Mouse (Mus musculus): ENCODE measurements around the gene Lrrc10b.

Gene Lrrc10b

DNA sequence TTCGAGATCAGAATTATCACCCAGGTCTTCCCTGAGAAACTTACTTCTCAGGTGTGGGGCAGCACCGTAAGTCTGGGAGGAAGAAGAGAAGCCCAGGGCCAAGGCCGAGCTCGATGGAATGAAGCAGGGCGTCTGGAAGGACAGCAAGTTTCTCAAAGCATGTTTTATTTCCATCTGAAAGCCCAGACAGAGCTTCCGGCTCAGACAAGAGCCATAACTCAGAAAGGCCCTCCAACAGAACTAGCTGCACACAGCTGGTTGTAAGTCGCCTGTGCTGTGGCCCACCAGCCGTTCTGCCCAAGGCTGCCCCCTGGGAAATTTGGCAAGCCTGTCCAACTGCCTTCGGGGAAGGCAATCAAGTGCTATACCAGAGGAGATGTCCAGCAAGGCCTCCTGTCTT is 29.8 kb downstream of the Lrrc10b start:
- POLR2A ChIA-PET: no interaction called here

DNA sequence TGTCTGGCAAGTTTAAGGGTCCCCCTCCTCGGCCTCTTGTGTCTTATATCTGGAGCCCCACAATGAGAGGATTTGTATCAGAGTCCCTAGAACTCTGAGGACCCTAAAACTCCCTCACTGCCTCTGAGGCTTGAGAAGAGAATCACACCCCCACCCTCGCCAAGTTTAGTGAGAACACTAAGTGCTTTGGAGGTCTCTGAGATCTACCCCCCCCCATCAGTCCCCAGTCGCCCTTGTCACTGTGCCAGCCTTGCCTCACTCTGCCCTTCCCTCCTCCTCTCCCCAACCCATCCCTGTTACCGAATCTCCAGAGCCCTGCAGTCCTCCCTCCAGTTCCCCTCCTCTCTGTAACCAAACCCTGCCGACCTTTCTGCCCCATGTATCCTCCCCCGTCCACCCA is 30.5 kb downstream of the Lrrc10b start:
- ChIA-PET POLR2A (interaction anchor here in 1 of 4 experiments (0.9 kb wide), 1 partner anchor 10 kb away, joined by 3 read pairs; no protein-coding TSS in a partner anchor), CTCF (interaction anchor here in 3 of 4 experiments (0.6 to 1.0 kb wide), 4 partner anchors 60 to 1151 kb away, joined by 3 to 4 read pairs (median 4); no protein-coding TSS in a partner anchor)

More for the DNA sequence above, 29.8 kb downstream of the Lrrc10b start:
- CTCF ChIA-PET: interaction anchor here in 1 of 4 experiments (1.0 kb wide), 2 partner anchors 59 to 87 kb away, joined by 3 to 4 read pairs; no protein-coding TSS in a partner anchor

DNA sequence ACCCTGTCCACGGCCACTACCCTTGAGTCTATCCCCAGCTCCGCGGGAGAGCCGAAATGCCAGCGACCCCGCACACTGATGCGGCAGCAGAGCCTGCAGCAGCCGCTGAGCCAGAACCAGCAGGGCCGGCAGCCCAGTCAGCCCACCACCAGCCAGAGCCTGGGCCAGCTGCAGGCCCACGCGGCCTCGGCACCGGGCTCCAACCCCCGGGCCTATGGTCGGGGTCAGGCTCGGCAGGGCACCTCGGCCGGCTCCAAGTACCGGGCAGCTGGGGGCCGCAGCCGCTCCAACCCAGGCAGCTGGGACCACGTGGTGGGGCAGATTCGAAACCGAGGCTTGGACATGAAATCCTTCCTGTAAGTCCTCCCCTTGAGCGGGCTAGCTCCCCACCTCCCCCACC is 31.0 kb downstream of the Lrrc10b start:
- POLR2A ChIA-PET: interaction anchor here in 2 of 4 experiments (0.9 to 2.0 kb wide), 4 partner anchors 9 to 94 kb away, joined by 3 to 5 read pairs (median 3); no protein-coding TSS in a partner anchor
- CTCF ChIA-PET: interaction anchor here in 3 of 4 experiments (0.6 to 1.5 kb wide), 6 partner anchors 10 to 1151 kb away, joined by 3 to 6 read pairs (median 4); no protein-coding TSS in a partner anchor

DNA sequence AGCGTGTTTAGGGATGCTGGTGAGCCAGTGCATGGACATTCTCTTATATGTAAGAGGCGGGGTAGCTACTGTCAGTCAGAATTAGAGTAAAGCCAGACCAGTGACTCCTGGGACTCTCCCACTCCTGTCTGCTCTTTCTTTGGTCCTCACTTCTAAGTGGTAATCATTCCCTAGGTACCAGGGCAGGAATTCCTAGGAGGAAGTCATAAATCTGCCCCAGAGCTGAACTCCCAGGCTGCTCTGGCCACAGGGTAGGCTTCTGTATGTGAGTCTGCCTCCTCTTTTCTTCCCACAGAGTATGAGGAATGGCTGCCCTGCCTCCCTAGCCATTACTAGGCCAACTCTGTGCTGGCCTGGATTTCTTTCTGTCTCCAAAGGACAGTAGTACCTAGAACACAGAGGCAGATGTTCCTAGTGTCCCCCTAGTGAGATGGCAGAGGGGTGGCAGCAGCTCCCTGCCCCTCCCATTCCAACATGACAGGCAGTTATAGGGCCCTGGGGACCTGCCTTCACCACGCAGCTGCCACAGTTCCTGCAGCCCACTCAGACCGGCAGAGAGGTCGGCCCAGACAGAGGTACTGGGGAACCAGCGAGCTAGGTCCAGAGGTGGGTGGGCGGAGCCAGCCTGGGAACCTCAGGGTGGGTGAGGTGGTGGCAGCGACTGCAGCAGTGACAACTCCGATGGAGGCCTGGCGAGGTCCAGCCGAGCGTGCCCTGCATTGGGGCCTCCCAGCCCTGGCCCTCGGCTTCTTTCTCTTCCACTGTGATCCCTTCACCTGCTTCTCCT is 31.6 kb downstream of the Lrrc10b start:
- POLR2A ChIA-PET: interaction anchor here in 3 of 4 experiments (0.6 to 2.0 kb wide), 5 partner anchors 9 to 204 kb away, joined by 3 to 5 read pairs (median 3); no protein-coding TSS in a partner anchor
- CTCF ChIA-PET: interaction anchor here in 3 of 4 experiments (0.5 to 1.5 kb wide), 7 partner anchors 10 to 160 kb away, joined by 3 to 6 read pairs (median 3); no protein-coding TSS in a partner anchor

DNA sequence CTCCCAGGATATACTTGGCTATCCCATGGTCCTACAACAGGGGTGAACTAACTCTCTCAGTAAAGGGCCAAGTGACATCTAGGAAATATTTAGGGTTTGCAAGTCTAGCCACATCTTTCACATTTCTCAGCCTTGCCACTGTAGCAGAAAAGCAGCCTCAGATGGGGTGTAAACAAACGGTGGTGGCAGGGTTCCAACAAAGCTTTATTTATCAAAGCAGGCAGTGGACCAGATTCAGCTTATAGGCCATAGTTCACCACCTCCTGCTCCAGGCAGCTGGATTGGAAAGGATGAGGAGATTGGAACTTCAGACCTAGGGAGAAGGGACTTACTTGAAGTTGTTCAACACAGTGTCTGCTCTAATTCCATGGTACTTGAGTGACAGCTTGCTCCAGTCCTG is 32.5 kb downstream of the Lrrc10b start:
- ChIA-PET CTCF (interaction anchor here in 2 of 4 experiments (0.8 to 1.5 kb wide), 2 partner anchors 11 kb away, joined by 3 to 6 read pairs; no protein-coding TSS in a partner anchor), POLR2A (interaction anchor here in 1 of 4 experiments (0.6 to 2.0 kb wide), 2 partner anchors 92 to 141 kb away, joined by 3 to 5 read pairs; no protein-coding TSS in a partner anchor)

DNA sequence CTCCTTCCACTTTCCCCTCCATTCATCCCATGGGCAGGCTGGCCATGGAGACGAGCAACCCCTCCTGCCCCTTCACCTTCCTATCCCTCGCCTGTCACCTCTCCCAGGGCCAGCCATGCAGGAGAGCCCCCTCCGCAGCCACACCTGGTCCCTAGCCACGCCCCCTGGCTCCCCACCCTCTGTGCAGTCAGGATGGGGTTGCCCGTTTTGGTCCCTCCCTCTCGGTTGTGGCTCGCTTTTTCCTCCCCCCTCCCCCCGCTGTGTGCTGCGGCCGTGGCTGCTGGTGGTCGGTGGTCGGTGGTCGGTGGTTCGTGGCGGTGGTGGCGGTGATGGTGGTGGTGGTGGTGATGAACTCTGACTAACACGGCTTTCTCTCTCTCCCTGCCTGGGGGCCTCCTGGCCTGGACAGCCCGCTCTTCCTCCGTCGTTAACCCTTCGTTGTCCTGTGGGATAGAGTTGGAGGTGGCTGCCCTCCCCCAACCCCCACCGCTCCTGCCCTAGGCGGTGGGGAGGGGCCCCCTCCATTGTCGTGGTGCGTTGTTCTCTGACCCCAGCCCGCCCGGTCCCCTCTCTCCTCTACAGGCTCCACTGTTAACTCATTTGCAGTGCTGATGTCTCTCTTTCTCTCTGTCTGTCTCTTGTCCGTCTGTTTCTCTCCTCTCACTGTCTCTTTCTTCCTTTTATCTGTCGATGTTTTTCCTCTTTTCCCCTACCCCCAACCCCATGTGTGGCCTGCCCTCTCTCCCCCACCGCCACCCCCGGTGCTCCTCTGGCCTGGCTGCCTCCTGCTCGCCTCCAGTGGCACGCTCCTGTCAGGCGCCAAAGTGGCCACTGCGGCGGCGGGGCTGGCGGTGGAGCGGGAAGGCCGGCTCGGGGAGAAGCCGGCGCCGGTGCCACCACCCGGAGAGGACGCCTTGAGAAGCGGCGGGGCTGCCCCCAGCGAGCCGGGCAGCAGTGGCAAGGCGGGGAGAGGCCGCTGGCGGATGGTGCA is 35.0 kb downstream of the Lrrc10b start:
- ChIA-PET CTCF (interaction anchor here in 2 of 4 experiments (1.5 kb wide), 2 partner anchors 20 to 81 kb away, joined by 3 to 5 read pairs; no protein-coding TSS in a partner anchor), POLR2A (interaction anchor here in 1 of 4 experiments (0.6 to 1.0 kb wide), 2 partner anchors 8 to 182 kb away, joined by 3 read pairs; partner anchors contain the start of gene Ddb1)

DNA sequence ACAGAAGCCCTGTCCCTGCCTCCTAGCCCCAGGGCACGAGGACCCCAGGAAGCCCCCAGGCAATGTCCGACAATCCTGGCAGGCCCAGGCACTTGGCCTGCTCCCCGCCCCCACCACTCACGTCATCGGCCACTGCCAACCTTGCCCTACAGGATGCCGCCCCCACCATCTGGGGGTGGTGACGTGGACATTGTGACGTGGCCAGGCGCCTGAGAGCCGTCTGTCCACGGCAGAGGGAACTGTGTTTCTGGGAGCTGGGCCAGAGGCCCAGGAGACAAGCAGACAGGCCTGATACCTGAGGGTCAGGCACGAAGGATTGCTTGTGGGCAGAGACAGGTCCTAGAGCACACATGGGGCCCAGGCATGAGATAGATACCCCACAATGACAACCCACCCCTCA is 39.8 kb downstream of the Lrrc10b start:
- ChIA-PET CTCF (no interaction called here), POLR2A (interaction anchor here in 2 of 4 experiments (1.0 kb wide), 2 partner anchors 9 to 16 kb away, joined by 3 read pairs; no protein-coding TSS in a partner anchor)

DNA sequence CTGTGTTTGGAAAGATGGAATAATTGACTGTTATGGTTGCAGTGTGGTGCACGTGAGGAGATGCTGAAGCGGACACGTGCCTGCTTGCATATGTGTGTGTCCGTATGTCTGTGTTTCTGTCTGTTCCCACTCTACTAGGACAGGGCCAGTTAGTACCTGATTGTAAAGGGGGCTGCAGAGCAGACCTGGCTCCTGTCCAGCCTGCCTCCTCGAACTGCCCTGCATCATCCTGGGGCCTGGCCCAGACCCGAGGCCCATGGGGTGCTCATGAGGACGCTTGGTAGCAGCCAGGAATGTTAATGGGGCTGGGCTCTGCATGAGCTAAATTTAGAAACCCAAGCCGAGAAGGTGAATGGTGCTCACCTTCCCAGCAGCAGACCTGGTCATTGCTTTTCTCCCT is 40.4 kb downstream of the Lrrc10b start:
- ChIA-PET POLR2A (interaction anchor here in 2 of 4 experiments (1.0 kb wide), 2 partner anchors 9 to 16 kb away, joined by 3 read pairs; no protein-coding TSS in a partner anchor), CTCF (no interaction called here)

DNA sequence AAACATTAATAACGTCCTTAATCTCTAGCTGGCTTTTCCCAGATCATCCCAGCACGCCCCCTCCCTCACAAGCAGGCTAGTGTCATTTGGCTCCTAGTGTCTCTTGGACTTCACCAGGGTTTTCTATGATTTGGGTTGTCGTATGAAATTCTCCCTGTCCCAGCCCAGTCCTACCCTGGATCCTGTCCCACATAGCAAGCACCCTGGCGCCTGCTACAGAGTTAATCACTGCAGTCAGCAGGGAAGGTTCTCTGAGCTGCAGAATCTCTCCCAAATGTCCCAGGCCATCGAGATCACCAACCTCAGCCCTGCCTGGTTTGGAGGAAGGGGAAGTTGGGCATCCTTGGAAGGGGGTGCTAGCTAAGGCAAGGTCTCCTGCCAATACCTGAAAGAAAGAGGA is 41.8 kb downstream of the Lrrc10b start:
- CTCF ChIA-PET: interaction anchor here in 2 of 4 experiments (0.6 to 1.5 kb wide), 2 partner anchors 74 to 173 kb away, joined by 3 to 4 read pairs; no protein-coding TSS in a partner anchor
- POLR2A ChIA-PET: interaction anchor here in 3 of 4 experiments (0.6 to 1.1 kb wide), 3 partner anchors 13 to 49 kb away, joined by 3 to 7 read pairs (median 3); no protein-coding TSS in a partner anchor

DNA sequence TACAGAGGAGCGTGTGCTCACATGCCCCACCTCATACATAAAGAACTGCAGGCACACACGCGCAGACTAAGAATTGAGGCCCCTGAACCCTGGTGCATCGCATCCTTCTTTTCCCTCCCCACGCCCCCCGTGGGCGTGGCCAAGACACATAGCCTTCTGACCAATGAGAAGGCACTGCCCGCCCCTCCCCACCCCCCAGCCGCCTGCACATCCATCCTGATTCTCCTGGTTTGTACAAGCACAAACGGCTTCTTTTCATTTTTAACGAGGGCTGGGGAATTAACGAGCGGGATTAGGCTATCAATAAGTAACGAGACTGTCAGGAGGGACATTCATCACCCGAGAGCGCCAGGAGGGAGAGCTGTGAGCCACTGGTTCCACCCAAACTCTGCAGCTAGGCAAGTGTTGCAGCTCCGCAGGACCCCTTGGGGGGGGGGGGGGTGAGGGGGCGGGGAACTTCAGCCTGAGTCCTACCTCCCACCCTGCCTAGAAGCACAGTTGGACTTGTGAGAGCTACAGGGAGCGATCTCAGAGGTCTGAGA is 43.5 kb downstream of the Lrrc10b start:
- POLR2A ChIA-PET: interaction anchor here in 3 of 4 experiments (0.6 to 1.6 kb wide), 16 partner anchors 9 to 535 kb away, joined by 3 to 5 read pairs (median 3); partner anchors contain the start of gene Lrrc10b (in 2 of the 3)
- CTCF ChIA-PET: interaction anchor here (0.5 to 1.9 kb wide), 26 partner anchors 9 to 559 kb away, joined by 3 to 10 read pairs (median 4); partner anchors contain the start of genes Fads1 (in 1 of the 4) and Lrrc10b (in 1 of the 4)

Data from embryonic stem cell, embryonic (primary cell).